Mouse (Mus musculus): ENCODE measurements around the gene Snx7.

DNA sequence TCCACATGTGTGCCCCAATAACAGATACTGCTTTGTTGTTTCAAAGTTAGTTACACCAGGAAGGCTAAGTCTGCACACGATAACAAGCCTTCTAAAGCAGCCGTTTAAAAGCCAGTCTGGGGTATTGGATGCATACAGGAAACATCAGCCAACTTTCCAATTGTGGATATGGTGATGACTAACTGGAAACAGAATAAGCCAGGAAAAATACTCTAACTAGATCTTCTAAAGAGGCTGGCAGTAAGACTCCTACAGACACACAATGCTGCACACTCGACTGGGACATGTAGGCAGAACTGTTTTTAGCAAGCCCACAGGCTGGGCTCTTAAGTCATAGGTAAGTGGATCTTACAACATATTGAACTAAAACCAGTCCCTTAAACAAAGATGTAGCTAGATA, 15.0 kb downstream of the Snx7 start:
- no peak for TF ChIP-seq CTCF (IDR thresholded peaks at IDR 0.05; ENCODE audit: extremely low read depth, insufficient read depth, insufficient read length, insufficient replicate concordance)
- no peak for TF ChIP-seq POLR2A (IDR thresholded peaks at IDR 0.05; ENCODE audit: low read depth, low read length)
